Mouse (Mus musculus) megakaryocyte, embryonic 14.5 days (primary cell): ENCODE measurements around the gene Rps27rt. TPM values are rescaled to one million over a fixed set of nuclear protein-coding genes. Genes with fewer than 3 reads are reported as not detected.

Experiments used
- H3K27me3 ChIP-seq: replicated peaks from 2 replicates; pipeline ENCODE3; 2012; ENCODE audit warnings: inconsistent platforms
- H3K36me3 ChIP-seq: replicated peaks from 2 replicates; pipeline ENCODE3; 2012; ENCODE audit warnings: low read length, inconsistent platforms, mixed read lengths
- H3K4me1 ChIP-seq: 2 replicates; pipeline ENCODE4 v1.6.1; 2012; ENCODE audit warnings: inconsistent platforms
- H3K4me3 ChIP-seq: replicated peaks from 2 replicates; pipeline ENCODE3; 2012; ENCODE audit warnings: moderate library complexity, mild to moderate bottlenecking, inconsistent platforms
- H3K9me3 ChIP-seq: 2 replicates; pipeline ENCODE4 v1.6.1; 2012; ENCODE audit warnings: inconsistent platforms
- FLI1 ChIP-seq: IDR thresholded peaks from 2 replicates; pipeline ENCODE4 v1.6.1; 2012; ENCODE audit warnings: low read length, inconsistent platforms, mixed read lengths
- GATA1 ChIP-seq: IDR thresholded peaks from 3 replicates; pipeline ENCODE4 v1.6.1; 2012; ENCODE audit warnings: mixed read lengths, low read length, inconsistent platforms, borderline replicate concordance
- polyA plus RNA-seq: library from polyadenylated mRNA; stranded (reverse); fragments of >175 nt; gene quantifications from 2 replicates; pipeline ENCODE4 v1.2.3, GENCODE M21; 2012; ENCODE audit warnings: low replicate concordance; ENCODE audit not compliant: insufficient read depth

The Rps27rt gene
- polyA plus RNA-seq, 1 experiment: 2.1 TPM

DNA sequence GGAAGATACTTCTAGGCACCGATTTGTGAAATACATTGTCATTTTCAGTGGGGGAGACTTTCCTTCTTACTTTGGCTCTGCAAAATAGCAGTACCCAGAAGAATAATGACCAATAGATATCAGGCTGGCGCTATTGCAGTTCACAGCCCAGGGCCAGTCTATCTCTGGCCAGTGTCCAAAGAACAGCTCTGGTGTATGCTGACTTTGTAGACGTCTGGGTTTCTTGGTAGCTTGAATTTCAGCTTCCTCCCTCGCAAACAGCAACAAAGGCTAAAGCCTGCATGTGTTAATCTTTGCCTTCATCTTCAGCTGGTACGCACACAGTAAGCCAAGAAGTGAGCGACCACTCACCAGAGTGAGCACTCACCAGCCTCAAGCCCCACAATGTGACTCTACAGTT, 25.2 kb upstream of the Rps27rt start:
- TF ChIP-seq GATA1 (no peak), FLI1 (no peak)
- H3K4me3 ChIP-seq: no peak overlapping the region
- peaks cover 25% of the 10 kb centered on the region for H3K9me3 ChIP-seq
- no peaks in the 10 kb centered on the region for H3K36me3 ChIP-seq
- H3K4me1 ChIP-seq: no peaks in the 10 kb centered on the region
- peaks cover 2% of the 10 kb centered on the region for H3K27me3 ChIP-seq

DNA sequence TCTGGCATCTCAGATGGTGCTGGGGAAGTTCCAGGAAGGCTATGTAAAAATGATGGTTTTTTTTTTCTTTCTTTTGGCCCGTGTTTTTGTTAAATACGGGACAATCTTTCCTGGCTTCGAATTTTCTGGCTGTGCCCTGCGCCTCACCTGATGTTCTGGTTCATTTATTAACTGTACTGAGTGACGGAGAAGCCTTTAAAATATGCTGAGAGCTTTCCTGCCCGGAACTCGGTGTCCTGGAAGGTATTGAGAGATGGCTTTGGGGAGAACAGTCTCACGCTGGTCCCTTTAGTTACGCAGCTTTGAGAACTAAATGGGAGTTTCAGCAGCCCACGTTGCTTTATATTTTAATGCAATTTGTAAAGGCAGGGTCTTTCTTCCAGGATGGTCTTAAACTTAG, 22.9 kb upstream of the Rps27rt start:
- no peaks in the 10 kb centered on the region for H3K36me3 ChIP-seq
- peaks cover 2% of the 10 kb centered on the region for H3K27me3 ChIP-seq
- no peak for TF ChIP-seq GATA1
- no peak for TF ChIP-seq FLI1
- no peak overlapping the region for H3K4me3 ChIP-seq
- no peaks in the 10 kb centered on the region for H3K4me1 ChIP-seq
- H3K9me3 ChIP-seq: peaks cover 25% of the 10 kb centered on the region

DNA sequence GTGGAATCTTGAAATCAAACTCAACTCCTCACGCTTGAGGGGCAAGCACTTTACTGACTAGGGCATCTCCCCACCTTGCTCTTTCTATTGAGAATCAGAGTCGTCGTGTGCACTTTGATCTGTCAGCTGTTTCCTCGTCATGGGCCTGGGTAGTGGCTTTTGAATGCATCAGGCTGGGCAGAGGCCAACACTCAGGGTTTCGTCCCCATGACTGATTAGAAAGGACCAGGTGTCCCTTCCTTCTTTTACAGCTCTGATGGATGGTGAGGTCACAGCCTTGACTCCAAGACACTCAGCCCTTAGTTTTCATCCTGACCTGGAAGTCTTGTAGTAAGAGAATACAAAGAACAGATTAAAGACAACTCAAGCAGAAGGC, 17.2 kb upstream of the Rps27rt start:
- H3K36me3 ChIP-seq: no peaks in the 10 kb centered on the region
- peaks cover 15% of the 10 kb centered on the region for H3K9me3 ChIP-seq
- no peak overlapping the region for H3K4me3 ChIP-seq
- no peaks in the 10 kb centered on the region for H3K4me1 ChIP-seq
- H3K27me3 ChIP-seq: peaks cover 2% of the 10 kb centered on the region
- TF ChIP-seq GATA1 (no peak), FLI1 (no peak)

DNA sequence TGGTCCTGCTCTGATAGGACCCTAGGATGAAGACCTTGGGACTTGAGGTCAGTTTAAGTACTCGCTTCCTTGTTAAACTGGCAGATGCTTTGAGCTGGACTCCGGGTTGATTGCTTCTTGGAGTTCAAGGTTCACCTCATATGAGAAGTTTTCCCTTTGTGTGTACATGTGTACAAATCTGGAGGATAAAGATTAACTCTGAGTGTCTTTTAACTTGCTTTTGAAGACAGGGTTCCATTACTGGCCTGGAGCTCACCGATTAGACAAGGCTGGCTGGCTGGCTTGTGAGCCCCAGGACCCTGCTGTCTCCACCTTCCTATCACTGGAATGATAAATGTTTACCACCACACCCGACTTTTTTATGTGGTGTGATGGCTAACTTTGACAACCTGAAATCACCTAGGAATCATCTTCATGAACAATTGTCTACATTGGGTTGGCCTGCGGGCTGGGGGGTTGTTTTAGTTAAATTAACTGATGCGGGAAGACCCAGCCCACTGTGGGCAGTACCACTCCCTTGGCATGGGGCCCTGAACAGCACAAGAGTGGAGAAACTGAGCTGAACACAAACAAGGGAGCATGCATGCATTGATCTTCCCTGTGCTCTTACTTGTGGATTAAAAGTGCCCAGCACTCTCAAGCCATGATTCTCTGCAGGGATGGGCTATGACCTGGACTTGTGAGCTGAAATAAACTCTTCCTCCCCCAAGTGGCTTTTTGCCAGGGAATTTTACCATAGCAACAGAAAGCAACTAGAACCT, 16.7 kb upstream of the Rps27rt start:
- H3K4me3 ChIP-seq: no peak overlapping the region
- peaks cover 2% of the 10 kb centered on the region for H3K27me3 ChIP-seq
- TF ChIP-seq GATA1 (no peak), FLI1 (no peak)
- H3K9me3 ChIP-seq: peaks cover 12% of the 10 kb centered on the region
- no peaks in the 10 kb centered on the region for H3K36me3 ChIP-seq
- no peaks in the 10 kb centered on the region for H3K4me1 ChIP-seq

- H3K9me3 ChIP-seq: peaks cover 27% of the 10 kb centered on the region
Observed at GRCm38 (mm10) chr9:114996489-114996888, 13.9 kb upstream of the Rps27rt start.

DNA sequence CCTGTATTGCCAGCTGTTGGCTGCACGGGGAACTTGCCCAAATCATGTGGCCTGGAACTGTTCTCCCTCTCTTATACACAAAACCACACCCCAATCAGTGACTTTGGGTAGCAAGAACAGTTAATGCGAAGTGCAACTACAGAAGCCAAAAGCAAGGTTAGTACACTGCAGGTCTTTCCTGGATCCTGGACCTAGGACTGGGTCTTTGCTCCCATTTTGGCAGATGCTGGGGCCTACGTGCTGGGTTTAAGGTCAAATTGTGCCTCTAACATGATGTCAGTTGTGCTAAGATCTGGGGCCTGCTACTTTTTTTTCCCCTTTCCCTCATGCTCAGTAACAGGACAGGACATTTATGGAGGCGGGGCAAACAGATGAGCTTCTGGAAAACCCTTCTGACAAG, 13.2 kb upstream of the Rps27rt start:
- TF ChIP-seq FLI1 (no peak), GATA1 (no peak)
- H3K36me3 ChIP-seq: no peaks in the 10 kb centered on the region
- no peaks in the 10 kb centered on the region for H3K27me3 ChIP-seq
- H3K4me1 ChIP-seq: no peaks in the 10 kb centered on the region
- peaks cover 27% of the 10 kb centered on the region for H3K9me3 ChIP-seq
- no peak overlapping the region for H3K4me3 ChIP-seq

More at GRCm38 (mm10) chr9:114996489-114996888, 13.9 kb upstream of the Rps27rt start:
- H3K27me3 ChIP-seq: no peaks in the 10 kb centered on the region
- H3K4me1 ChIP-seq: no peaks in the 10 kb centered on the region
- no peaks in the 10 kb centered on the region for H3K36me3 ChIP-seq
- TF ChIP-seq FLI1 (no peak), GATA1 (no peak)
- no peak overlapping the region for H3K4me3 ChIP-seq

DNA sequence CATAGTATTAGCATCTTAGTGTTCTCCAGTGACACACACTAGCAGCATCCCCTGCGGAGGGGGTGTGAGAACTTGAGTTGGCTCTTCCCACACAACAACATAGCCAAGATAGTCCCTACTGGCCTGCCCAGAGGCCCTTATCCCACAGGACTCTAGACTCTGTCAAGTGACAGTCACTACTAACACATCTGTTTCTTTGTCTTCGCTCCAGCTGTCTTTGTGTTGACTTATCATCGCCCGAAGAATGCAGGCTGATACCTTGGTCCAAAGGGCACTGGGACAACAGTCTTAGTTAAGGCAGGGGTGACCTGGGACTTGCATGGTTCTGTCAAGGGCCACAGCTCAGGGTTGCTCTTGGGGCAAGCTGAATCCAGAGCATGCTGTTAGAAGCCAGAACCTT, 12.7 kb upstream of the Rps27rt start:
- H3K4me3 ChIP-seq: no peak overlapping the region
- H3K36me3 ChIP-seq: no peaks in the 10 kb centered on the region
- no peaks in the 10 kb centered on the region for H3K4me1 ChIP-seq
- H3K9me3 ChIP-seq: peaks cover 29% of the 10 kb centered on the region
- no peaks in the 10 kb centered on the region for H3K27me3 ChIP-seq
- TF ChIP-seq FLI1 (no peak), GATA1 (no peak)

- TF ChIP-seq GATA1: no peak
- Histone ChIP-seq H3K9me3 (peaks cover 32% of the 10 kb centered on the region), H3K27me3 (no peaks in the 10 kb centered on the region), H3K4me1 (peaks cover 8% of the 10 kb centered on the region; the same call in 1 of the 2 replicates), H3K4me3 (no peak overlapping the region), H3K36me3 (no peaks in the 10 kb centered on the region)
Observed at GRCm38 (mm10) chr9:114992528-114992927, 10.0 kb upstream of the Rps27rt start.

GRCm38 (mm10) chr9:114990421-114990820, 7.9 kb upstream of the Rps27rt start:
- H3K9me3 ChIP-seq: peaks cover 37% of the 10 kb centered on the region
- no peak for TF ChIP-seq FLI1
- TF ChIP-seq GATA1: no peak

DNA sequence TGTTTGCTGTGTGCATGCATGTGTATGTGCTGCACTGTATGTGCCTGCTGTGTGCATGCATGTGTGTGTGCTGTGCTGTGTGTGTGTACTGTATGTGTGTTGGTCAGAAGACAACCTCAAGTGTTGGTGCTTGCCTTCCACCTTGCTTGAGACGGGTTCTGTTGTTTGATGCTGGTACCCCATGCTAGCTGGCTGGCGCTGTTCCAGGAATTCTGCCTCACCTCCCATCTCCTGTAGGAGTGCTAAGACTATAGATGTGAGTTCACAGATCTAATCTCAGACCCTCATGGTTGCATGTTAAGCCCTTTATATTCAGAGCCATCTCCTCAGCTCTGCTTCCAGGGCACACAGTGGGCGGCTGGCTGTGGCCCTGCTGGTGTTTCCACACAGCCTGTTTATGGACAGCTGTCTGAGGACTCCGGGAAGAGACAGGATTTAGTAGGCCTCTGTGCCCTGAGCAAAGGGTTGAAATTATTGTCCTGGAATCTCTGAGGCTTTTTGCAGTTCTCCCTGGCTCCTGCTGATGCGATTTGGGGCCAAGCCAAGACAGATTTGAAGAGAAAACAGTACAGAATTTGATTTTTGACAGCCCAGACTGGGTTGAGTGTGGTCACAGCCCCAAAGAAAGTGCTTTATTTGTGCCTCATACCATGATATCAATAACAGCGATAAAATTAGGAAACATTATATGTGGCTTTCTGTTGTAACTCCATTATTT, 6.2 kb upstream of the Rps27rt start:
- Histone ChIP-seq H3K9me3 (peaks cover 48% of the 10 kb centered on the region), H3K4me3 (peak overlapping the region; percentile 82), H3K4me1 (peaks cover 8% of the 10 kb centered on the region; the same call in 1 of the 2 replicates), H3K36me3 (no peaks in the 10 kb centered on the region), H3K27me3 (peaks cover 9% of the 10 kb centered on the region)
- no peak for TF ChIP-seq GATA1
- TF ChIP-seq FLI1: no peak

More at GRCm38 (mm10) chr9:114990421-114990820, 7.9 kb upstream of the Rps27rt start:
- H3K4me1 ChIP-seq: peaks cover 8% of the 10 kb centered on the region; the same call in 1 of the 2 replicates
- no peaks in the 10 kb centered on the region for H3K36me3 ChIP-seq
- peaks cover 4% of the 10 kb centered on the region for H3K27me3 ChIP-seq
- no peak overlapping the region for H3K4me3 ChIP-seq
